Mouse (Mus musculus): ENCODE results near the gene Otogl.

The Otogl gene

DNA sequence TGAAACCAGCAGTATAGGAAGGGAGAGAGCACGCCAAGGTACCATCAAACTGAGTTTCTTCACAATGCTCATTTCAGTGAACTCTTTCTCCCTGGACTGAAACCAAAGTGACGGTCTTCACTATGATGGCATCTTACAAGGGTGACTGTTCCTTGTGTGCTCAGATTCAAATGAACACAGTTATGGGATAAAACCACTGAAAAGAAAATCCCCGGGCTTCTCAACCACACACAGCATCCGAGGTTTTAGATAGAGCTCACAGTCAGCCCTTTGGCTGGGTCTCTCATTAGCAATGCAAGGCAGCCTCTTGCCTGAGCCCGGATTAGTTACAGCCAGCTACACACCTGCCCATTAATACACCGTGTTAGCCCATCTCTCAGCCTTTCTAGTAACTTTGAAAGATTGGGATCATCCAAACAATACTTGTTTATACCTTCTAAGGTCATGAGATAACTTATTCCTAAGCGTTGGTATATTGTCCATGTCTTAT, at the start of gene Otogl:
Otogl (minus strand) TSS at position 51 of the 490 bp plus-strand sequence.
- DNase-seq (ENCODE audit: low read depth, low spot score): no peak

DNA sequence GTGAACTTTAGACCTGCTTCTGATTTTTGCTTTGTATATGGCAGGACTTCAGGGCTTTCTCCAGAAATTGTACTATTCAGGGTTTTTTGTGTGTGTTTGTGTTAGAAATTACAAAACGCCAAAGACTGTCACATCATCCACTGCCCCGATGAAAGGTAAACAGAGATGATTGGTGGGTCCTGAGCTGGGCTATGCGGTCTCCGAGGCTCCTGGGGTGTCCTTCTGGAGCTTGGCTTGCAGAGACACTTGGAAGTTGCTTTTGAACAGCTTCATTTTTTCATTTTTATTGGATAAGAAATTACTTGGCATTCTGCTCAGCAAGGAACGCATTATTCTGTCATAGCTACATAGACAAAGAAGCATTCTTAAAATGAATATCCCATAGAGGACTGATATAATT, 44.7 kb upstream of the Otogl start:
- DNase-seq (ENCODE audit: low read depth, low spot score): no peak

GRCm38 (mm10) chr10:107954444-107954843, 42.5 kb upstream of the Otogl start:
- no peak for DNase-seq (ENCODE audit: low read depth, low spot score)

DNA sequence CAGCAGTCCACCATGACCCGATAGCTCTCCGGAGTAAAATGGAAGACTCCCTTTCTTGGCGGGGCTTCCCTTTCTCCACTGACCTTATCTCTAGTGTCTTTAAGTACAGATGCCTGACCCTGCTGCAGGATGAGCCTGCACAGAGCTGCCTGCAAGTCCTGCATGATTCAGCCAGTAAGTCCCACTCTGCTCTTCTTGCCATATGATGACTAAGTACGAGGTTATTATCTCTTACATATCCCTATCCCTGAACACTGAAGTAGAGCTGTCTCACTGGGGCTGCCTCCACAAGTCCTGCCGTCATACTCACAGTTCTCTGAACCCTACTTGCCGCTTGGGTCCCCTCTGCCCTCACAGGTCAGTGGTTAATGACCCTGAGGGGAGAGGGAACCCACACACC, 39.7 kb upstream of the Otogl start:
- DNase-seq (ENCODE audit: low read depth, low spot score): peak; percentile 52

DNA sequence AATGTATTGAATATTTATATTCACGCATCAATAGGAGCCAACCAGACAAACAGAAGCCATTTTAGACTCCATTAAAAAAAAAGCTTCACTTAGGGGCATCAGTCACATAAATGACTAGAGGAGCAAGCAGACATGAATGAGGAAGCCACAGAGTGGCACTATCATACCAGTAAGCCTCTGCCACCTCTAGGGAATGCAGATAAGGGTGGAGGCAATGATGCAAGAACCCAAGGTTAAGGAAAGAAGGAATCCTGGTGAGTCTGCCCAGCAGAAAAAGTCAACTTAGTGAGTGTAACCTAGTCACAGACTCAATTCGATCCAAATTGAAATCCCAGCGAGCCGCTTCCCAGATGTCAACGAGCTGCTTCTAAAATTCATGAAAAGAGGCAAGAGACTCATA, 38.0 kb upstream of the Otogl start:
- no peak for DNase-seq (ENCODE audit: low read depth, low spot score)

- no peak for DNase-seq (ENCODE audit: low read depth, low spot score)
Observed at GRCm38 (mm10) chr10:107948647-107949046, 36.7 kb upstream of the Otogl start.

DNA sequence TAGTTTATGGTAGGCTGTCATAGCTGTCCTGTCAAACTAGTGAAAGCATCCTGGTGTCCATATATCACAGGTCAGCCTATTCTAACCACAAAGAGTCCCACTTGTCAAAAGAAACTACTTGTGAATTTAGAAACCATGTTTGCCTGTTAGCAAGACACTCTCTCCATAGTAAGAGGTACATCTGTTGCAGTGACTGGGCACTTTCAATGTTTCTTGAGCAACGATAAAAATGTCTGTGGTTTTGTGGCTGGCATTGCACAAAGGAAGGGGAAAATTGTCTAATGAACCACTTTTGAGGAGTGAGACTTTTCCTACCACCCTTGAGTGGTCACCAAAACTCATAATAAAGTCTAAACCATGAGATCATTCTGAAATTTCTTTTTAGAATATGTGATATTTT, 36.1 kb upstream of the Otogl start:
- DNase-seq (ENCODE audit: low read depth, low spot score): peak; percentile 74

DNA sequence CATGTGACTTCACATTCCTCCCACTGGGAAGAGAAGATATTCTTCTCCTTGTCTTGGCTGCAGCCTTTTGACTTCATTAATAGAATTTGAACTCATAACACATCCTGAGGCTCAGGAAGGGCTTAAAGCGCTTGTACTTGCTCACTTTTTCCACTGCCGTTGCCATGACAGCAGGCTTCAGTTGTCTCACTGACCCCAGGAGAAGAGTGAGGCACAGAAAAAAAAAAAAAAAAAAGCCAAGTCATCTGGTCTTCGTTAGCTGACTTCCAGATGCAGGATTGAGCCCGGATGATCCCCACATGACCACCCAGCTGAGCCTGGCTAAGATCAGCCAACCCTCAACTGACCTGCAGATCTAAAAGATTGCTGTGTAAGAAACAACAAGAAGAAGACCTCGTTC, 34.4 kb upstream of the Otogl start:
- DNase-seq (ENCODE audit: low read depth, low spot score): peak; percentile 74

- no peak for DNase-seq (ENCODE audit: low read depth, low spot score)
Observed at GRCm38 (mm10) chr10:107943859-107944258, 31.9 kb upstream of the Otogl start.

DNA sequence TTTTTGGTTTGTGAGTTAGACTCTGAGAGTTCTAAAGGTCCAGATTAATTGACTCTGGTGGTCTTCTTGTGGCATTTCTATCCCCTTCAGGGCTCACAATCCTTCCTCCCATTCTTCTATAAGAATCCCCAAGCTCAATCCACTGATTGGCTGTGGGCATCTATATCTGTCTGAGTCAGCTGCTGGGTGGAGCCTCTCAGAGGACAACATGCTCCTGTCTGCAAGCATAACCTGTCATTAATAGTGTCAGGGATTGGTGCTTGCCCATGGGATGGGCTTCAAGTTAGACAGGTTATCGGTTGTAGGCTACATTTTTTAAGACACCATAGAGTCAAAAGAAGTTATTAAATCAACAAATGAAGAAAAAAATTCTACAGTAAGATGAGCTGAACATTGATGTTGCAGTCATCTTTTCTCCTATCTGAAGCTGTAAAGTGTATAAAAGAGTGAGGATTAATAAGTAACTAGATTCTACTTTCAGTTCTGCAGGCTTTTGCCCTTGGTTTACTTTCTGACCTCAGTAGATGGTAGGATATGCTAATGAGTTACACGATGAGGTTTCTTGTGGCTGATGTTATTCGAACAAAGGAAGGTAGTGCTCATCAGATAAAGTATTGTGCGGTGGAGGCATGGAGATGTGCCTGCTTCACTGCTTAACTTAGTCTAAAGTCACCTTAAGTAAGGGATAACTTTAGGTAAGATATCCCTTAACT, 29.4 kb upstream of the Otogl start:
- DNase-seq (ENCODE audit: low read depth, low spot score): no peak

- DNase-seq (ENCODE audit: low read depth, low spot score): no peak
Observed at GRCm38 (mm10) chr10:107940302-107940701, 28.4 kb upstream of the Otogl start.

- no peak for DNase-seq (ENCODE audit: low read depth, low spot score)
Observed at GRCm38 (mm10) chr10:107939821-107940220, 27.9 kb upstream of the Otogl start.

GRCm38 (mm10) chr10:107934055-107934454, 22.1 kb upstream of the Otogl start:
- DNase-seq (ENCODE audit: low read depth, low spot score): no peak

DNA sequence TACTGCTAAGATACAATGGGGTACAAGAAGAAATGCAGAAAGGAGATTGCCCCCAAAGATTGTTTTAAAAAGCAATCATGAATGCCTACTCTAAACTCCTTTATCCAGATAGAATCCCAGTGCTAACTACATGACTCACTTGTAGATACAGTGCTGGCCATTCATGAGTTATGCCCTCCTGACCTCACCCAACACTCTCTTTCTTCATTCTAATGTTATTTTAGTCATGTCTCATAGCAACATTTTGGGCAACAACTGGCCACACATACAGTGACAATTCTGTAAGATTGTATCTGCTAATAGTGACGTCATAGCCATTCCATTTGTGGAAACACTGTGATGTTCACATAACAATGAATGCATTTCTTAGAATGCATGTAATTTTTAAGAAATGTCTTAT, 21.6 kb upstream of the Otogl start:
- DNase-seq (ENCODE audit: low read depth, low spot score): peak; percentile 66

DNA sequence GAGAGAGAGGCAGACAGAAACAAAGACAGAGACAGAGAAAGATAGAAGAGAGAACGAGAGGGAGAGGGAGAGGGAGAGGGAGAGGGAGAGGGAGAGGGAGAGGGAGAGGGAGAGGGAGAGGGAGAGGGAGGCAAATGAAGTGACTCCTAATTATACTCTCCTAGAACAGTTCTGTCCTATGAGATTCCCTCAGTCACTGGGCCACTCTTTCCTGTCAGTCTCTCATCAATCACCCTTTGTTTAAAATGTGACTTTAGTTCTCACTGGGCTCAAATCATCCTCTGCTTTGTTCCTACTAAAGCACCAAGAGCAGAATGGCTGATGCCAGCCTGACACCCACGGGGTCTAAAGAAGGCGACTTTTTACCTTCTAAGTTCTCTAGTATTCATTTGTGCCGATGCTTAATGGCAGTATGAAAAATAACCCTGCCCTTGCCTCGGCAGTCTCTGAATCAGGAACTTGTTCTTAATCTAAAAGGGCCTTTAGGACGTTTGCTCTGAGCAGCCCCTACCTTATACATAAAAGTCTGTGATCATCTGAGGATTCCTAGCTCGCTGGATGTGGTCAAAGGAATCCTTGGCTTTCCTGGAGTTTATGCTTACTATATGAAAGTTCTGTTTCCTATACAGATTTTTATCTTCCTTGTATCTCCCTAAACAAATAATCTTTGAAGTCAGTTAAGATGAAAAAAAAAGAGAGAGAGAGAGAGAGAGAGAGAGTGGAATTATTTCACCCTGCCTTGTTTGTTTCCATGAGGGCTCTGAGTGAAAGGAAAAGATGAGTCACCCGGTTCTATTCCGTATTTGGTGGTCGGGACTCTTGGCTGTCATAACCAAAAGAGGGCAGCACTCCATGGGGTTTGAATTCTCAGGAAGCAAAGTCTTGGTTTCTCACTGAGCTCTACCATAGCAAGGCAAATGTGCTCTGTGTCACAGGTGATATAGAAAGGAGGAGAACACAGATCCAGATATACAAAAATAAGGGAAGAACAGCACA, 20.2 kb upstream of the Otogl start:
- peak; percentile 96 for DNase-seq (ENCODE audit: low read depth, low spot score)

DNA sequence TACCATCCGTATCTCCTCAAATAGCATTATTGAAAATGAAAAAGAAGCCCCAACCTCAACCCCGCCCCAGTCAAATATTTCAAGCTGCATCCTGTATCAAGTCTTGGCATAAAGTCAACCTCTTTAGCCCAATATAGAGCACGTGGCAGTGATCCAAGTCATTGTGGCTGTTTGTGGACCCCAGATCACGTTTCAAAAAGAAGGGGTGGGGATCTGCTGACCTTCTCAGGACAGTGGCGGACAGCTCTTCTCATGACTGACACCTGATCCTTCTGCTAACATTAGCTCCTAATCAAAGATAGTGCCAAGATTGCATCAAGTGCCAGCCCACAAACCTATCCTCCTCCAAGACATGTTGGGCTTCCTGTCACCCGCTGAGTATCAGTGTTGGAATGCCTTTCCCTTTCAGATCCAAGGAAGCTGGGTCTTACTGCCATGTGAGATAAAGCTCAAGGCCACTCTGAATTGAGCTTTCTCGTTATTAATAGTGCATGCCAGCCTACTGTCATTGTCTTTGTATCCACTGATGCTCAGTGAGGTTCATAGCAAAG, 18.6 kb upstream of the Otogl start:
- DNase-seq (ENCODE audit: low read depth, low spot score): peak; percentile 66

DNA sequence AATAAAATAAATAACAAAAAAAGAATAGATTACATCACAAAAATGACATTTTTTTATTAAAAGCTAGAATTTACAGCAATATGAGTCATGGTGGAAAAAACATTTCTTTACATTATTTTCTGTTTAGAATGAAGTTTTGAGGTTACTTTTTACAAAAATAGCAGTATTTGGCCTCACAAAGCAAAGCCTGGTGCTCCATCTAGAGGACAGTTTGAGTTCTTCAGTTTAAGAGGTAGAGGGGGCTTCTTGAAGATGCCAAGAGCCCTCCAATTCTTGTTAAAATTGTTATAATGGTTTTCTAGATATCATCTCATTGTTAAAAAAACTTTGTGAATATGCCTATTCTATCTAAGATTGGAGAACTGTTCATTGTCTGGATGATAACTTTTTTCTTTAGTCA, 13.4 kb upstream of the Otogl start:
- DNase-seq (ENCODE audit: low read depth, low spot score): peak; percentile 66

DNA sequence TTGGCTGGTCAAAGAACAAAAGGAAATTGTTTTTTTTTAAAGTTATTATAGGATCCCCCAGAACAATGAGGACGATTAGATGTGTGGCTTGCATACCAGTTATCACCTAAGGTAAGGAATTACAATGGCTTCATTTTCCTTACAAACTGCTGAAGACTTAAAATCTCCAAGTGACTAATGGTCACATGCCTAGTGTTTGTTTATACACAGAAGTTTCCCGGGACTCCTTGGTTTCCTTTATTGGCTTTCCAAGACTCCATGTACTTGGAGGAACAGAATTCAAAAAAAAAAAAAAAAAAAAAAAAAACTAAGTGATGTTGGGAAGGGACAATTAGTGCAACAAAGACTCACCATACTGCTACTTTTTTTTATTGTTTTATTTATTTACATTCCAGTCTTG, 11.9 kb upstream of the Otogl start:
- DNase-seq (ENCODE audit: low read depth, low spot score): peak; percentile 74

- peak; percentile 69 for DNase-seq (ENCODE audit: low read depth, low spot score)
Observed at GRCm38 (mm10) chr10:107922750-107923149, 10.8 kb upstream of the Otogl start.

GRCm38 (mm10) chr10:107921549-107921948, 9.6 kb upstream of the Otogl start:
- peak; percentile 91 for DNase-seq (ENCODE audit: low read depth, low spot score)

- no peak for DNase-seq (ENCODE audit: low read depth, low spot score)
Observed at GRCm38 (mm10) chr10:107921134-107921533, 9.2 kb upstream of the Otogl start.

- peak; percentile 47 for DNase-seq (ENCODE audit: low read depth, low spot score)
Observed at GRCm38 (mm10) chr10:107913013-107913412, 1.1 kb upstream of the Otogl start.
